Mouse (Mus musculus) midbrain, embryonic 13.5 days (tissue): ENCODE measurements around the gene Prune2. TPM values are rescaled to one million over a fixed set of nuclear protein-coding genes. Genes with fewer than 3 reads are reported as not detected.

Experiments
- ATAC-seq: fragments of 200-750 bp; cut with Nextera tagmentation; 2 replicates; pipeline ENCODE4 v1.8.0; 2017; ENCODE audit warnings: mild to moderate bottlenecking, moderate TSS enrichment, moderate library complexity
- H3K27ac ChIP-seq: fragments of 300-500 bp; sonication (generic); 2 replicates; pipeline ENCODE4 v1.5.1; 2015; ENCODE audit warnings: inconsistent platforms, mild to moderate bottlenecking, moderate library complexity
- H3K27me3 ChIP-seq: fragments of 300-500 bp; sonication (generic); 2 replicates; pipeline ENCODE4 v1.6.1; 2015; ENCODE audit warnings: mild to moderate bottlenecking, inconsistent platforms
- H3K36me3 ChIP-seq: fragments of 300-500 bp; sonication (generic); 2 replicates; pipeline ENCODE4 v1.6.1; 2015; ENCODE audit warnings: mild to moderate bottlenecking, inconsistent platforms
- H3K4me1 ChIP-seq: fragments of 300-500 bp; sonication (generic); replicated peaks from 2 replicates; pipeline ENCODE4 v1.6.1; 2015; ENCODE audit warnings: inconsistent platforms
- H3K4me2 ChIP-seq: fragments of 300-500 bp; sonication (generic); replicated peaks from 2 replicates; pipeline ENCODE4 v1.6.1; 2015; ENCODE audit warnings: moderate library complexity, mild to moderate bottlenecking, inconsistent platforms
- H3K4me3 ChIP-seq: fragments of 300-500 bp; sonication (generic); replicated peaks from 2 replicates; pipeline ENCODE4 v1.5.1; 2015; ENCODE audit warnings: mild to moderate bottlenecking, inconsistent platforms
- H3K9ac ChIP-seq: fragments of 300-500 bp; sonication (generic); replicated peaks from 2 replicates; pipeline ENCODE4 v1.6.1; 2015; ENCODE audit warnings: mild to moderate bottlenecking, inconsistent platforms
- H3K9me3 ChIP-seq: fragments of 300-500 bp; sonication (generic); 2 replicates; pipeline ENCODE4 v1.6.1; 2016; ENCODE audit warnings: mild to moderate bottlenecking, inconsistent platforms
- WGBS: fragments of 180-500 bp; shearing (Covaris S2); methylation state at CpG from one replicate; pipeline ENCODE4 v1.1.7; 2015; 5-methylcytosine and 5-hydroxymethylcytosine counted together
- polyA plus RNA-seq: library from polyadenylated mRNA; unstranded; fragments of >200 nt; fragmentation: Nextera tagmentation; extraction: Ambion mirVana; gene quantifications from 2 replicates; pipeline ENCODE4 v1.2.1, GENCODE M21; 2015

The Prune2 gene
- polyA plus RNA-seq, 1 experiment from 2014 or later = 3.3 TPM

- Histone ChIP-seq H3K36me3 (no peaks in the 10 kb centered on the region), H3K4me2 (no peak overlapping the region), H3K27ac (no peak overlapping the region), H3K9me3 (no peaks in the 10 kb centered on the region), H3K4me1 (0 out of 2 replicates have a peak, but pooled peaks cover 7% of the 10 kb centered on the region), H3K4me3 (no peak overlapping the region), H3K27me3 (peaks cover 3% of the 10 kb centered on the region; the same call in 1 of the 2 replicates), H3K9ac (no peak overlapping the region)
- no peak for ATAC-seq
- WGBS = 21% methylated on average over 10 of the region's 10 CpGs
These were observed 182.4 kb downstream of the Prune2 start for GRCm38 (mm10) chr19:17138144-17138915.

DNA sequence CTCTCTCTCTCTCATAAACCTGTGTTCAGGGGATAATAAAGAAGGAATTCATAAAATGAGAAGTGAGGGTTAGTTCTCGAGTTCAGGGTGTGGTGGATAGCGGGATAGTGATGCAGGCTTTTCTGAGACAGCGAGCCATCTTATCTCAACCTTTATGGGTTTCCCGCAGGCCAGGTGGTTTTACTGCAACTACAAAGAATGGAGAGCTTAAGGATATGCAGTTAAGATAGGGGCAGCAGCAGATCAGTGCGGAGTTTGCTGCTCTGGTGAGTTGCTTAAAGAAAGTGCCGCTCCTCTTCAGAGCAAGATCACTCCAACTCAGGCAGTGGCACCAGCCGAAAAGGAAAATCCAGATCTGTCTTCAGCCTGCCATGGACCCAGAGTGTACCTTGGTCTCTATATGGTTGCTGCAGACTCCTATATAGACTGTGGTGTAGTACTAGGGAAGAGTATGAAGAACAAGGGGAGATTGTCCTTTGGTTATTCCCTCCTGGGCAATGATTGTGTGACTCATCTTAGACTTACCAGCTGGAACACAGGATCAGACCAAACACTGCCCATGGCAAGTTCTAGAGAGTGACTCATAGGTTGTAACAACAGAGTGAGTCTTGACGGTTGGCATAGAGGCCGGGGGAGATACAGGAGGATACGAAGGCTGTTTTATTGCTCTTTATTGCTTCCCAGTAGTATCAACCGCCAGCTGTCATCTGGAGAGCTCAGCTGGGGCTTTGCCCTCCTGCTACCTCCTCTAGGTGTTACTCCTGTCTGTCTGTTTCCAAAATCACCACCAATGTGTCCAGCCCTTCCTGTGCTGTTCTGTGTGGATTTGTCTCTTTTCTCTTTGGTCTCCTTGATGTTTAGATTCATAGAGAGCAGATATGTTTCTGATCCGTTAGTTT is 184.3 kb downstream of the Prune2 start:
- ATAC-seq = no peak
- Histone ChIP-seq H3K4me3 (no peak overlapping the region), H3K27me3 (peaks cover 3% of the 10 kb centered on the region; the same call in 1 of the 2 replicates), H3K4me1 (0 out of 2 replicates have a peak, but pooled peaks cover 7% of the 10 kb centered on the region), H3K4me2 (no peak overlapping the region), H3K9me3 (no peaks in the 10 kb centered on the region), H3K27ac (no peak overlapping the region), H3K36me3 (no peaks in the 10 kb centered on the region), H3K9ac (no peak overlapping the region)
- WGBS = 91% methylated on average over 12 of the region's 12 CpGs

- 100% methylated on average over 2 of the region's 2 CpGs for WGBS
- no peak overlapping the region for H3K27ac ChIP-seq
- ATAC-seq = no peak
These were observed 187.3 kb downstream of the Prune2 start for GRCm38 (mm10) chr19:17143245-17143644.

GRCm38 (mm10) chr19:17144205-17144604 is 188.3 kb downstream of the Prune2 start:
- H3K4me2 ChIP-seq = no peak overlapping the region
- no peaks in the 10 kb centered on the region for H3K27me3 ChIP-seq
- ATAC-seq = no peak
- H3K36me3 ChIP-seq = no peaks in the 10 kb centered on the region
- no peaks in the 10 kb centered on the region for H3K4me1 ChIP-seq
- 83% methylated on average over 6 of the region's 6 CpGs for WGBS
- H3K9me3 ChIP-seq = no peaks in the 10 kb centered on the region
- no peak overlapping the region for H3K4me3 ChIP-seq
- no peak overlapping the region for H3K27ac ChIP-seq
- no peak overlapping the region for H3K9ac ChIP-seq

More at GRCm38 (mm10) chr19:17143245-17143644, 187.3 kb downstream of the Prune2 start:
- Histone ChIP-seq H3K9me3 (no peaks in the 10 kb centered on the region), H3K36me3 (no peaks in the 10 kb centered on the region), H3K4me2 (no peak overlapping the region), H3K4me3 (no peak overlapping the region), H3K4me1 (no peaks in the 10 kb centered on the region), H3K9ac (no peak overlapping the region), H3K27me3 (no peaks in the 10 kb centered on the region)

- no peaks in the 10 kb centered on the region for H3K36me3 ChIP-seq
- H3K4me2 ChIP-seq = no peak overlapping the region
- H3K9ac ChIP-seq = no peak overlapping the region
- 90% methylated on average over 7 of the region's 7 CpGs for WGBS
- H3K27me3 ChIP-seq = no peaks in the 10 kb centered on the region
- no peak overlapping the region for H3K4me3 ChIP-seq
- H3K4me1 ChIP-seq = 0 out of 2 replicates have a peak, but pooled peaks cover 3% of the 10 kb centered on the region
- ATAC-seq = no peak
- no peak overlapping the region for H3K27ac ChIP-seq
- no peaks in the 10 kb centered on the region for H3K9me3 ChIP-seq
These were observed 194.1 kb downstream of the Prune2 start for GRCm38 (mm10) chr19:17150064-17150463.

DNA sequence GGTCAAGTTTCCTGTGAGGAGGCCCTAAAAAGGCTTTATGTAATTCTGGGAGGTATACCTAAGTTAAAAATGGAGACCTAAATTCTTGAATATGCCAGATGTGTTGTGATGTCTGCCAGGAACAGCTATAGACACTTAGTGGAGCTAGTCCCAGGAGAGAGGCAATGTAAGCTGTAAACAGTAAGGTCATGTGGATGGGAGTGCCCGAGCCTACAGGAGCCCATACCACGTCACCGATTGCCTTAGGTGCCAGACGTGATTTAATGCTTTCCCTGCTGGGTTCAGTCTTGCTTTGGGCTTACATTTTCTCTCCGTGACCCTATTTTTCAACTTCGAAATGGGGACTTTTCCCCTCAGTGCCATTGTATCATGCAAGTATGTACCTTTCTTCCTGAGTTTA is 195.9 kb downstream of the Prune2 start:
- Histone ChIP-seq H3K4me2 (no peak overlapping the region), H3K4me3 (no peak overlapping the region), H3K9ac (no peak overlapping the region), H3K9me3 (no peaks in the 10 kb centered on the region), H3K27ac (no peak overlapping the region), H3K36me3 (no peaks in the 10 kb centered on the region), H3K4me1 (0 out of 2 replicates have a peak, but pooled peaks cover 3% of the 10 kb centered on the region), H3K27me3 (no peaks in the 10 kb centered on the region)
- WGBS = 91% methylated on average over 6 of the region's 6 CpGs
- ATAC-seq = no peak

- no peak overlapping the region for H3K9ac ChIP-seq
- H3K36me3 ChIP-seq = no peaks in the 10 kb centered on the region
- 0 out of 2 replicates have a peak, but pooled peaks cover 3% of the 10 kb centered on the region for H3K4me1 ChIP-seq
- no peak for ATAC-seq
- H3K4me2 ChIP-seq = no peak overlapping the region
- H3K4me3 ChIP-seq = no peak overlapping the region
- no peaks in the 10 kb centered on the region for H3K9me3 ChIP-seq
- no peaks in the 10 kb centered on the region for H3K27me3 ChIP-seq
- H3K27ac ChIP-seq = no peak overlapping the region
- 90% methylated on average over 7 of the region's 7 CpGs for WGBS
These were observed 196.5 kb downstream of the Prune2 start for GRCm38 (mm10) chr19:17152461-17152860.

- Histone ChIP-seq H3K4me2 (no peak overlapping the region), H3K9me3 (no peaks in the 10 kb centered on the region), H3K27ac (no peak overlapping the region), H3K4me1 (0 out of 2 replicates have a peak, but pooled peaks cover 3% of the 10 kb centered on the region), H3K36me3 (no peaks in the 10 kb centered on the region), H3K27me3 (no peaks in the 10 kb centered on the region), H3K9ac (no peak overlapping the region), H3K4me3 (no peak overlapping the region)
- 80% methylated on average over 11 of the region's 11 CpGs for WGBS
- ATAC-seq = no peak
These were observed 198.2 kb downstream of the Prune2 start for GRCm38 (mm10) chr19:17153911-17154639.

DNA sequence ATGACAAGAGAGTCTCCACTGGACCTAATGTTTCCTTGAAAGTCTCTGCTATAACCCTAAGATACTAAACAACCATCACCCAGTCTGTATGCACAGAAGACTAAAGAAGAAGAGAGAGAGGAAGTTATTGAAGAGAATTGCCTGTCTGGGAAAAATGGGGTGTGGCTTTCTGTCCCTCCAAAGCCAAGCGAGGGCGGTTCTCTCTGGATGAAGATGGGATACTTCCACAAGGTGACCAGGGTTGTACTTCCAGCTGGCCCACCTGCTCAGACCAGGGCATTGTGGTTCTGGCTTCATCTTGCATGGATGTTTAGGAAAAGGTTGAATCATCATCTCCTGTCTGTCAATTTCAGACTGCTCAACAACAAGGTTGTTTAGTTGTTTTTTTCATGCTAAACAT is 199.3 kb downstream of the Prune2 start:
- H3K27ac ChIP-seq = no peak overlapping the region
- no peaks in the 10 kb centered on the region for H3K36me3 ChIP-seq
- H3K27me3 ChIP-seq = no peaks in the 10 kb centered on the region
- WGBS = 85% methylated on average over 2 of the region's 2 CpGs
- no peak overlapping the region for H3K9ac ChIP-seq
- H3K4me1 ChIP-seq = 0 out of 2 replicates have a peak, but pooled peaks cover 3% of the 10 kb centered on the region
- H3K4me2 ChIP-seq = no peak overlapping the region
- ATAC-seq = no peak
- H3K9me3 ChIP-seq = no peaks in the 10 kb centered on the region
- no peak overlapping the region for H3K4me3 ChIP-seq

DNA sequence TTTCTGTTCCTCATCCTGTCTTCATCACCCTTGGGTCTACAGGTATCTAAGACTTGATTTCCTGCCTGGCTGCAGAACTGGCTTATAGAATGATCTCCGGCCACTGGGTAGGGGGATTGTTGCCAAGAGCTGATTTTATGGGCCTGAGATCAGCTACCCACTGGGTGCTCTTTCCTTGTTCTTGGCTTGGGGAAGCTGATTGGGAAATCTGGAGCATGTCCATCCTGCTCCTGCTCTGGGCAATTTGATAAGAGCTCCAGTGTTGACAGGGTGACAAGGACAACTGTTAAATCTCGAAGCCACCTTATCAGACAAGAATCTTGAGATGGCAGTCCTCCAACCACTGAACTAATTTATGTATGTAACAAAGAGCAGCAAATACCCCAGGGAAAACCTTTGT is 203.8 kb downstream of the Prune2 start:
- Histone ChIP-seq H3K9me3 (no peaks in the 10 kb centered on the region), H3K4me2 (no peak overlapping the region), H3K4me3 (no peak overlapping the region), H3K9ac (no peak overlapping the region), H3K36me3 (no peaks in the 10 kb centered on the region), H3K4me1 (0 out of 2 replicates have a peak, but pooled peaks cover 3% of the 10 kb centered on the region), H3K27ac (no peak overlapping the region), H3K27me3 (no peaks in the 10 kb centered on the region)
- WGBS = 65% methylated on average over 2 of the region's 2 CpGs
- ATAC-seq = no peak

GRCm38 (mm10) chr19:17160231-17160630 is 204.3 kb downstream of the Prune2 start:
- H3K36me3 ChIP-seq = no peaks in the 10 kb centered on the region
- H3K27me3 ChIP-seq = no peaks in the 10 kb centered on the region
- H3K9ac ChIP-seq = no peak overlapping the region
- no peaks in the 10 kb centered on the region for H3K9me3 ChIP-seq
- no peak overlapping the region for H3K4me2 ChIP-seq
- 0 out of 2 replicates have a peak, but pooled peaks cover 3% of the 10 kb centered on the region for H3K4me1 ChIP-seq
- WGBS = 70% methylated on average over 2 of the region's 2 CpGs
- no peak overlapping the region for H3K4me3 ChIP-seq
- no peak overlapping the region for H3K27ac ChIP-seq
- ATAC-seq = no peak
